Mouse (Mus musculus): ENCODE measurements around the gene Gsn. TPM values are rescaled to one million over a fixed set of nuclear protein-coding genes. Genes with fewer than 3 reads are reported as not detected.
A peak's percentile ranks its signal among the peaks of the same experiment; 100 is the strongest.

Gsn gene
- polyA plus RNA-seq, 1 experiment from 2014 or later: 187 TPM

GRCm38 (mm10) chr2:35255462-35255861 lies 718 bp upstream of the Gsn start:
- WGBS: 68% methylated on average over 7 of the region's 7 CpGs
- Histone ChIP-seq H3K9me3 (no peaks in the 10 kb centered on the region), H3K4me2 (no peak overlapping the region), H3K9ac (no peak overlapping the region), H3K27ac (no peak overlapping the region), H3K4me3 (no peak overlapping the region), H3K27me3 (no peaks in the 10 kb centered on the region), H3K36me3 (no peaks in the 10 kb centered on the region), H3K4me1 (peaks cover 41% of the 10 kb centered on the region)
- no peak for ATAC-seq (ENCODE audit: borderline replicate concordance, extremely low read depth, low FRiP score, low TSS enrichment)

- no peak for ATAC-seq (ENCODE audit: borderline replicate concordance, extremely low read depth, low FRiP score, low TSS enrichment)
- H3K4me2 ChIP-seq: peak overlapping the region; percentile 94
- H3K36me3 ChIP-seq: no peaks in the 10 kb centered on the region
- H3K9ac ChIP-seq: peak overlapping the region; percentile 51; the same call in 1 of the 2 replicates
- peaks cover 41% of the 10 kb centered on the region for H3K4me1 ChIP-seq
- peak overlapping the region; percentile 59 for H3K4me3 ChIP-seq
- no peaks in the 10 kb centered on the region for H3K27me3 ChIP-seq
- H3K27ac ChIP-seq: no peak overlapping the region
- WGBS: 45% methylated on average over 8 of the region's 8 CpGs
- H3K9me3 ChIP-seq: no peaks in the 10 kb centered on the region
Observed at GRCm38 (mm10) chr2:35256932-35257331, 752 bp downstream of the Gsn start.

GRCm38 (mm10) chr2:35257886-35258285 lies 1.7 kb downstream of the Gsn start:
- no peak for ATAC-seq (ENCODE audit: borderline replicate concordance, extremely low read depth, low FRiP score, low TSS enrichment)
- 85% methylated on average over 2 of the region's 2 CpGs for WGBS
- Histone ChIP-seq H3K4me1 (peaks cover 41% of the 10 kb centered on the region), H3K27me3 (no peaks in the 10 kb centered on the region), H3K4me3 (no peak overlapping the region), H3K9me3 (no peaks in the 10 kb centered on the region), H3K4me2 (peak overlapping the region; percentile 94), H3K36me3 (no peaks in the 10 kb centered on the region), H3K27ac (no peak overlapping the region), H3K9ac (no peak overlapping the region)

DNA sequence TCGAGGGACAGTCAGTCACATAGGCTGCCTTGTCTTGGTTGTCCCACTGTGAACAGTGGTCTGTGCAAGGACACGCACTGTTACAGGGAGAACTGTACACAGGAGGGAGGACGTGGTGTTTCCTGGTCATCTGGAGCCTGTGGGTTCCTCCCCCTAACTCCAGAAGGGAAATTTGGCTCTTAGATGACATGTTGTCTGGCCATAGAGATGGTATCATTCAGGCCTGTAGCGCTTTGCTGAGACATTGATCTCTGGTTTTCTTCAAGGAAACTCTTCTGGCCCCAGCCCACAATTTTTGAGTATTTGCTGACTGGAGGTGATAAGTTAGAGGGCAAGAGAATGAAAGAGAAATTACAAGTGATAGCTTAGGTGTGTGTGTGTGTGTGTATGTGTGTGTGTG lies 2.4 kb downstream of the Gsn start:
- Histone ChIP-seq H3K4me1 (peaks cover 41% of the 10 kb centered on the region), H3K9ac (no peak overlapping the region), H3K27ac (no peak overlapping the region), H3K36me3 (no peaks in the 10 kb centered on the region), H3K4me2 (no peak overlapping the region), H3K27me3 (no peaks in the 10 kb centered on the region), H3K9me3 (no peaks in the 10 kb centered on the region), H3K4me3 (no peak overlapping the region)
- ATAC-seq (ENCODE audit: borderline replicate concordance, extremely low read depth, low FRiP score, low TSS enrichment): no peak
- WGBS: 80% methylated on average over 4 of the region's 4 CpGs

DNA sequence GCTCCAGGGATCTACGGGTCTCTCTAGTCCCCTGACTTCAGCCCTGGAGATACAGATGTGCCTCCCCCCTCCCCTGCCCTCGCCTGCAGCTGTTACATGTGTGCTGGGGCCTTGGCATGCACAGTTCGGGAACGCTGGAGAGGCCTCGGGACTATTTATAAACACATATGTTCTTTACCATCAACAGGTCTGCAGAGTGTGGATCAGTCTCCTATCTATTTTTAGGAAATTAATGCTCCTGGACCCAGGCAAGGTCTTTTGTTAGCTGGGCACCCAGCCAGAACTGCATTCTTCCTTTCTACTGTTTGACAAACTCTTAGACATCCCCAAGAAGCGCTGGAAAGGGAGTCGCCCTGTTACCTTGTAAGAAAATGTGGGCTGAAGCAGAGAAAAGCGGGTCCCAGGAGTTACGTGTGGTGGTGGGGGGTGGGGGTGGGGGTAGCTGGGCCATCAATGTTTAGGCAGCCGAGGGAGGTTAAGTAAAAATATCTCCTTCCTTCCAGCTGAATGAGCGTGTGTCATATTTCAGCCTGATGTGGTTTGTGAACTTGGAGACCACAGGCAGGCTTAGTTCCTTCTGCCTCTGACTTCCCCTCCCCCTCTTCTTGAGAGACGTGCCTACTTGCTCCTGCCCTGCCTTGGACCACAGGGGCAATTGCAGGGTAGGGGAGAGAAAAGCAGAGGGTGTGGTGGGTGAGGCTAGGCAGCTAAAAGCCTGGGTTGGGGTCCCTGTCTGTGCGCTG lies 3.3 kb downstream of the Gsn start:
- no peaks in the 10 kb centered on the region for H3K9me3 ChIP-seq
- peak overlapping the region; percentile 31 for H3K4me2 ChIP-seq
- peak; percentile 32; the same call in 1 of the 2 replicates for ATAC-seq (ENCODE audit: borderline replicate concordance, extremely low read depth, low FRiP score, low TSS enrichment)
- H3K4me3 ChIP-seq: no peak overlapping the region
- 16% methylated on average over 13 of the region's 13 CpGs for WGBS
- peaks cover 41% of the 10 kb centered on the region for H3K4me1 ChIP-seq
- H3K36me3 ChIP-seq: no peaks in the 10 kb centered on the region
- H3K27ac ChIP-seq: peak overlapping the region; percentile 69
- no peaks in the 10 kb centered on the region for H3K27me3 ChIP-seq
- no peak overlapping the region for H3K9ac ChIP-seq

DNA sequence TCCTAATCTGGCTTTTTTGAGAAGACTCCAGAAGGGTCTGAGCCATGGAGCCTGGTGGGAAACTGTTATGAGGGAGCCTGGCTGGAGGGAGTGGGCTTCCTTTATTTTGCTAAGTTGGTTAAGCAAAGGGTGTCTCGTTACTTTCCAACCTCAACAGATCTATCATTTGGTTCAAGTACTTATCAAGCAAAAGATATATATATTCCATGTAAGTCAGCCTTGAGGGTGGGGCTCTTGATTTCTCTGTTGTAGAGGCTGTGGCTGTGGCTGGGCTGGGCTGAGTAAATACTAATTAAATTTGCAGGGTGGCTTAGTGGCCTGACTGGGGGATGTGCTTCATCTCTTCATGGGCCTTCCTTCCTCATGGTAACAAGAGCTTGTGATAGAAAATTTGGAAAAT lies 4.1 kb downstream of the Gsn start:
- Histone ChIP-seq H3K27ac (no peak overlapping the region), H3K9ac (no peak overlapping the region)
- WGBS: 56% methylated on average over 1 of the region's 1 CpGs

DNA sequence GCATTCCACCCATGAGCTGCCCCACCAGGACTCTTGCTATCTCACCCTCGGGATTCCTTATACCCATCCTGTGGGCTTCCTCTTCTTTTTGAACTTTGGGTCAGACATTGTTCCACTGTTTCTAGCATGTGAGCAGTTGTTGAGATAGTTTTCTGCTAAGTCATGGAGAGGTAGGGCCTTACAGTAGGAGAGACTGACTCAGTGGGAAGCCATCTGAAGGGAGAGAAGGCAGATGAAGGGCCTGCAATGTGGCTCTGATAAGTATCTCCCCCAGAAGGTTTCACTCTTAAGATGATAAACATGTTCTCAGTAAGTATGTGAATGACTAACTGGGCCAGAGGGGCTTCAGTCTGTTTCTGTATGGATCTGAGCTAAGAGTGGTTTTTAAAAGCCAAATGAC lies 7.9 kb downstream of the Gsn start:
- Histone ChIP-seq H3K27me3 (no peaks in the 10 kb centered on the region), H3K4me1 (peaks cover 51% of the 10 kb centered on the region), H3K4me2 (no peak overlapping the region), H3K36me3 (no peaks in the 10 kb centered on the region), H3K27ac (no peak overlapping the region), H3K9me3 (no peaks in the 10 kb centered on the region), H3K9ac (no peak overlapping the region), H3K4me3 (no peak overlapping the region)
- ATAC-seq (ENCODE audit: borderline replicate concordance, extremely low read depth, low FRiP score, low TSS enrichment): no peak
- WGBS: 64% methylated on average over 1 of the region's 1 CpGs

More for the DNA sequence above, 4.1 kb downstream of the Gsn start:
- Histone ChIP-seq H3K36me3 (no peaks in the 10 kb centered on the region), H3K4me2 (no peak overlapping the region), H3K9me3 (no peaks in the 10 kb centered on the region), H3K27me3 (no peaks in the 10 kb centered on the region), H3K4me1 (peaks cover 45% of the 10 kb centered on the region), H3K4me3 (no peak overlapping the region)
- no peak for ATAC-seq (ENCODE audit: borderline replicate concordance, extremely low read depth, low FRiP score, low TSS enrichment)

GRCm38 (mm10) chr2:35265296-35265695 lies 9.1 kb downstream of the Gsn start:
- Histone ChIP-seq H3K27ac (peak overlapping the region; percentile 49), H3K36me3 (no peaks in the 10 kb centered on the region), H3K9me3 (no peaks in the 10 kb centered on the region), H3K27me3 (no peaks in the 10 kb centered on the region), H3K9ac (no peak overlapping the region), H3K4me1 (peaks cover 51% of the 10 kb centered on the region), H3K4me3 (no peak overlapping the region), H3K4me2 (no peak overlapping the region)
- peak; percentile 20; the same call in 1 of the 2 replicates for ATAC-seq (ENCODE audit: borderline replicate concordance, extremely low read depth, low FRiP score, low TSS enrichment)
- WGBS: 32% methylated on average over 8 of the region's 8 CpGs

- Histone ChIP-seq H3K36me3 (no peaks in the 10 kb centered on the region), H3K4me1 (peaks cover 54% of the 10 kb centered on the region), H3K4me3 (no peak overlapping the region), H3K9ac (no peak overlapping the region), H3K27ac (peak overlapping the region; percentile 49), H3K9me3 (no peaks in the 10 kb centered on the region), H3K27me3 (no peaks in the 10 kb centered on the region), H3K4me2 (no peak overlapping the region)
- ATAC-seq (ENCODE audit: borderline replicate concordance, extremely low read depth, low FRiP score, low TSS enrichment): no peak
- 65% methylated on average over 8 of the region's 8 CpGs for WGBS
Observed at GRCm38 (mm10) chr2:35265775-35266174, 9.6 kb downstream of the Gsn start.

- Histone ChIP-seq H3K36me3 (no peaks in the 10 kb centered on the region), H3K9me3 (no peaks in the 10 kb centered on the region), H3K4me1 (peaks cover 56% of the 10 kb centered on the region), H3K27me3 (no peaks in the 10 kb centered on the region), H3K9ac (no peak overlapping the region), H3K27ac (peak overlapping the region; percentile 89), H3K4me3 (no peak overlapping the region), H3K4me2 (0 out of 2 replicates have a peak overlapping the region, but pooled peaks have one; percentile 11)
- 65% methylated on average over 9 of the region's 9 CpGs for WGBS
- ATAC-seq (ENCODE audit: borderline replicate concordance, extremely low read depth, low FRiP score, low TSS enrichment): no peak
Observed at GRCm38 (mm10) chr2:35266251-35266905, 10.2 kb downstream of the Gsn start.

GRCm38 (mm10) chr2:35267156-35267875 lies 11.1 kb downstream of the Gsn start:
- H3K27me3 ChIP-seq: no peaks in the 10 kb centered on the region
- no peak overlapping the region for H3K4me3 ChIP-seq
- no peaks in the 10 kb centered on the region for H3K36me3 ChIP-seq
- no peaks in the 10 kb centered on the region for H3K9me3 ChIP-seq
- H3K4me2 ChIP-seq: peak overlapping the region; percentile 14; the same call in 1 of the 2 replicates
- no peak overlapping the region for H3K9ac ChIP-seq
- H3K27ac ChIP-seq: peak overlapping the region; percentile 89
- H3K4me1 ChIP-seq: peaks cover 64% of the 10 kb centered on the region
- ATAC-seq (ENCODE audit: borderline replicate concordance, extremely low read depth, low FRiP score, low TSS enrichment): peak; percentile 64
- 57% methylated on average over 13 of the region's 13 CpGs for WGBS

Data from lung, embryonic 15.5 days (tissue).